Mouse (Mus musculus): ENCODE data around the gene Lrp4. TPM values are rescaled to one million over a fixed set of nuclear protein-coding genes. Genes with fewer than 3 reads are reported as not detected.
A peak's percentile ranks its signal among the peaks of the same experiment; 100 is the strongest.

The Lrp4 gene
- total and polyA plus RNA-seq, 3 experiments: 3.8 to 12.3 (median 10.6) TPM

DNA sequence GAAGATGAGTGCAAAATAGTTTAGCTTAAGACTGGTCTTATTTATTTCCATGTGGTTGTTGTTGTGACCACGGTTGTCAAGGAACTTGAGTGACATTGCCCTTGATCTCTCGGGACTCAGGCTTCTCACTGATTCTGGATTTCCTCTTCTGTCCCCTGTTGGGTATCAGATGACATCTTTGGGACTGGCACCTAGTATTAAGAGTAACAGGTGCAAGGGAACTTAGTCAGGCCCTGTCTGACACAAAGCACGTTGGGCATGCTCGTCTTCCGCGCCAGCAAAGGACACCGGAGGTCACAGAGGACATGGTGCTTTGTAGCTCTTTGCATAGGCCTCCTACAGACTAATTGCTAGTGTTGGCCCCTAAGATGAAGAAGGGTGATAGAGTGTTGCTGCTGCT, 3.5 kb downstream of the Lrp4 start:
- TF ChIP-seq CTCF (IDR thresholded peaks at IDR 0.05) (no peak), POLR2A (IDR thresholded peaks at IDR 0.05; ENCODE audit: insufficient read depth, low read depth, low read length) (no peak), EP300 (IDR thresholded peaks at IDR 0.05; ENCODE audit: insufficient read depth, low read depth, low read length) (no peak)
- peaks cover 4% of the 10 kb centered on the region; the same call in 1 of the 2 replicates for H3K4me1 ChIP-seq (ENCODE audit: control insufficient read depth, insufficient read depth, low read length)
- no peak overlapping the region for H3K4me3 ChIP-seq
- peak overlapping the region; percentile 57 for H3K27ac ChIP-seq
- intact Hi-C loops (cut with DNase I): no loop called here
- H3K9ac ChIP-seq (ENCODE audit: low read depth, low read length): no peak overlapping the region
- WGBS: 70% methylated on average over 7 of the region's 7 CpGs
- H3K79me2 ChIP-seq (replicated peaks; ENCODE audit: control insufficient read depth, insufficient read depth, low read length): no peaks in the 10 kb centered on the region
- DNase-seq: no peak
- no peaks in the 10 kb centered on the region for H3K27me3 ChIP-seq (ENCODE audit: control insufficient read depth, insufficient read depth, low read length)
- no peaks in the 10 kb centered on the region for H3K36me3 ChIP-seq (ENCODE audit: control insufficient read depth, insufficient read depth, low read length)

DNA sequence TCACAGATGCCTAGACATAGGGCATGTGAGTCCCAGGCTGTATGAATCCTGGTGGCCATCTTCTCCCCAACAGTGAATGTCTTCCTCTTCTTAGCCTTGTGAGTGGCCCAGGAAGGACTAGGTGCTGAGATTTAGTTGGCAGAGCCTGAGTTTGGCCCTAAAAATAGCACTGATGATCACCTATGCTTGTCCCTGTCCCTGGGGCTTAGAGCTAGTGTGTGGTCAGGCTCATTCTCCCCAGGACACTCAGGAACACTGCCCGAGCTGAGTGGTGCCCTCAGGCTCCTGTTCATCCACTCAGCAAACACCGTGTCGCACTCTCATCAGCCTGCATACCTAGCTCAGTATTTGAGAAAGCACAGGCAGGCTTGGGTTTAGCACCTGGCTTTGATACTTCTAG, 4.0 kb downstream of the Lrp4 start:
- peak overlapping the region; percentile 57 for H3K27ac ChIP-seq
- H3K4me3 ChIP-seq: no peak overlapping the region
- H3K4me1 ChIP-seq (ENCODE audit: control insufficient read depth, insufficient read depth, low read length): peaks cover 4% of the 10 kb centered on the region
- H3K27me3 ChIP-seq (ENCODE audit: control insufficient read depth, insufficient read depth, low read length): no peaks in the 10 kb centered on the region
- intact Hi-C loops (cut with DNase I): no loop called here
- no peaks in the 10 kb centered on the region for H3K79me2 ChIP-seq (replicated peaks; ENCODE audit: control insufficient read depth, insufficient read depth, low read length)
- peak in 1 of 2 experiments; percentile 42 for DNase-seq
- H3K36me3 ChIP-seq (ENCODE audit: control insufficient read depth, insufficient read depth, low read length): no peaks in the 10 kb centered on the region
- no peak; the same call in 1 of the 2 replicates for TF ChIP-seq POLR2A (IDR thresholded peaks at IDR 0.05; ENCODE audit: insufficient read depth, low read depth, low read length)
- no peak for TF ChIP-seq CTCF (IDR thresholded peaks at IDR 0.05)
- peak; percentile 36; the same call in 1 of the 2 replicates for TF ChIP-seq EP300 (IDR thresholded peaks at IDR 0.05; ENCODE audit: insufficient read depth, low read depth, low read length)
- WGBS: 53% methylated on average over 3 of the region's 3 CpGs
- no peak overlapping the region for H3K9ac ChIP-seq (ENCODE audit: low read depth, low read length)

DNA sequence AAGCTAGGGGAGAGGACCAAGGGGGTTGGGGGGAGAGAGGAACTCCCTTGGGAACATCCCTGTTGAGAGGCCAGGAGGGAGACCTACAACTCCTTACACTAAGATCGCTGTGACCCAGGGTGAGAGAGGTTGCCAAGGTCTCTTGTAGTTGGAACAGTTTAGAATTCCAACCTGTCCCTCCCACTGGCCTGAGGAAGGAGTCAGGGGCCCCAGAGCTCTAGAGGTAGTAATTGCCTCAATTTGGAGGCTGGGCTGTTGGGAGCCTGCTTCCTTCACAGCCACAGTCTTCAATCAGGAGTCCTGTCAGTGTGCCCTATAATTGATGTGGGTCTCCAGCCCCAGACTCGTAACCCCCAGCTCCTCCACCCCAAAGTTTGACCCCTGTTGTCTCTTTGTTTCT, 4.9 kb downstream of the Lrp4 start:
- TF ChIP-seq EP300 (IDR thresholded peaks at IDR 0.05; ENCODE audit: insufficient read depth, low read depth, low read length) (no peak), CTCF (IDR thresholded peaks at IDR 0.05) (no peak), POLR2A (IDR thresholded peaks at IDR 0.05; ENCODE audit: insufficient read depth, low read depth, low read length) (no peak)
- Histone ChIP-seq H3K36me3 (ENCODE audit: control insufficient read depth, insufficient read depth, low read length) (no peaks in the 10 kb centered on the region), H3K4me1 (ENCODE audit: control insufficient read depth, insufficient read depth, low read length) (peaks cover 4% of the 10 kb centered on the region), H3K79me2 (replicated peaks; ENCODE audit: control insufficient read depth, insufficient read depth, low read length) (no peaks in the 10 kb centered on the region), H3K4me3 (no peak overlapping the region), H3K9ac (ENCODE audit: low read depth, low read length) (no peak overlapping the region), H3K27me3 (ENCODE audit: control insufficient read depth, insufficient read depth, low read length) (no peaks in the 10 kb centered on the region), H3K27ac (no peak overlapping the region; the same call in 1 of the 2 replicates)
- intact Hi-C loops (cut with DNase I): no loop called here
- WGBS: 63% methylated on average over 2 of the region's 2 CpGs
- no peak for DNase-seq

DNA sequence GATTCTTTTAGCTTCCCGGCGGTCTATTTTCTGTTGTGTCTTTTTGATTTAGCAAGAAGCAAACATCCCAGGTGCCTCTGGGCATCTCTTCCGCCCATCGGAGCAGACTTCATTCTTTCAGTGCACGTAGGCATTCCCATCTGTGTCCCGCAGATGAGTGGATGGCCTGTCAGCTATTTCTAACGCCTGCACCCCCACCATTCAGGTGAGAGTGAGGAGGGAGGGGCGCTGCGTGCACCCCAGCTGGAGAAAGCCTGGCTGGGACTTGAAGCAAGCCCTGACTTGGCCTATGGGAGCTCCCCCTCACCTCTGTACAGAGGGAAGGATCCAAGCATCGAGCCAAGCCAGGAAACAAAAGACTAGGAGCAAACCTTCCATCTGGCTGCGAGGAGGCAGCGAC, 5.4 kb downstream of the Lrp4 start:
- DNase-seq: no peak
- Histone ChIP-seq H3K4me3 (no peak overlapping the region), H3K79me2 (replicated peaks; ENCODE audit: control insufficient read depth, insufficient read depth, low read length) (no peaks in the 10 kb centered on the region), H3K36me3 (ENCODE audit: control insufficient read depth, insufficient read depth, low read length) (no peaks in the 10 kb centered on the region), H3K9ac (ENCODE audit: low read depth, low read length) (no peak overlapping the region), H3K4me1 (ENCODE audit: control insufficient read depth, insufficient read depth, low read length) (peaks cover 4% of the 10 kb centered on the region), H3K27me3 (ENCODE audit: control insufficient read depth, insufficient read depth, low read length) (no peaks in the 10 kb centered on the region), H3K27ac (no peak overlapping the region)
- intact Hi-C loops (cut with DNase I): no loop called here
- 50% methylated on average over 12 of the region's 12 CpGs for WGBS
- TF ChIP-seq EP300 (IDR thresholded peaks at IDR 0.05; ENCODE audit: insufficient read depth, low read depth, low read length) (no peak), CTCF (IDR thresholded peaks at IDR 0.05) (no peak), POLR2A (IDR thresholded peaks at IDR 0.05; ENCODE audit: insufficient read depth, low read depth, low read length) (no peak)

DNA sequence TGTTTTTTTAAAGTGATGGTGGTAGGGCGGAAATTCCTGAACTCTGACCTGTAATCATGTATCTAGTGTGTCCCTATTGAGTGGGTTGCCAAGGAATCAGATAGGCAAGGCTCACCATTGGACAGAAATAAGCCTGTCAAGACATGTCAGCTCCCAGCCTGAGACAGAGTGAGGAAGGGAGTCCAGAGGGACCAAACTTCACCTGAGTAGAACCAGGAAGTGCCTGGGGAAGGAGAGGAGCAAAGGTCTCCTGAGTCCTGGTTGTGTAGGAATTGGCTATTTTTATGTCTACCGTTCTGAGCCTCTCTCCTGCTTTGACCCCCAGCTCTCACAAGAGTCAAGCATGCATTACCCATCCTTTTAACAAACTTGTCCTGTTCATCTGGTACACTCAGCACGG, 8.6 kb downstream of the Lrp4 start:
- WGBS: 74% methylated on average over 3 of the region's 3 CpGs
- Histone ChIP-seq H3K27ac (no peak overlapping the region), H3K4me3 (no peak overlapping the region), H3K36me3 (ENCODE audit: control insufficient read depth, insufficient read depth, low read length) (no peaks in the 10 kb centered on the region), H3K9ac (ENCODE audit: low read depth, low read length) (no peak overlapping the region), H3K27me3 (ENCODE audit: control insufficient read depth, insufficient read depth, low read length) (no peaks in the 10 kb centered on the region), H3K79me2 (replicated peaks; ENCODE audit: control insufficient read depth, insufficient read depth, low read length) (no peaks in the 10 kb centered on the region), H3K4me1 (ENCODE audit: control insufficient read depth, insufficient read depth, low read length) (peaks cover 4% of the 10 kb centered on the region)
- intact Hi-C loops (cut with DNase I): no loop called here
- DNase-seq: no peak
- TF ChIP-seq EP300 (IDR thresholded peaks at IDR 0.05; ENCODE audit: insufficient read depth, low read depth, low read length) (no peak), POLR2A (IDR thresholded peaks at IDR 0.05; ENCODE audit: insufficient read depth, low read depth, low read length) (no peak), CTCF (IDR thresholded peaks at IDR 0.05) (no peak)

GRCm38 (mm10) chr2:91467613-91468012, 10.3 kb downstream of the Lrp4 start:
- intact Hi-C loops (cut with DNase I): no loop called here
- no peaks in the 10 kb centered on the region; the same call in 1 of the 2 replicates for H3K4me1 ChIP-seq (ENCODE audit: control insufficient read depth, insufficient read depth, low read length)
- no peak overlapping the region for H3K4me3 ChIP-seq
- no peak for TF ChIP-seq CTCF (IDR thresholded peaks at IDR 0.05)
- no peak for TF ChIP-seq POLR2A (IDR thresholded peaks at IDR 0.05; ENCODE audit: insufficient read depth, low read depth, low read length)
- TF ChIP-seq EP300 (IDR thresholded peaks at IDR 0.05; ENCODE audit: insufficient read depth, low read depth, low read length): no peak
- no peak overlapping the region for H3K27ac ChIP-seq
- H3K27me3 ChIP-seq (ENCODE audit: control insufficient read depth, insufficient read depth, low read length): no peaks in the 10 kb centered on the region
- 40% methylated on average over 8 of the region's 8 CpGs for WGBS
- H3K36me3 ChIP-seq (ENCODE audit: control insufficient read depth, insufficient read depth, low read length): no peaks in the 10 kb centered on the region
- H3K9ac ChIP-seq (ENCODE audit: low read depth, low read length): no peak overlapping the region
- no peak for DNase-seq
- no peaks in the 10 kb centered on the region for H3K79me2 ChIP-seq (replicated peaks; ENCODE audit: control insufficient read depth, insufficient read depth, low read length)
